Mouse (Mus musculus) small intestine, adult 2 months (tissue): ENCODE data around the gene Lemd1.

Source experiments
- CTCF ChIP-seq: fragments of 200-500 bp; IDR thresholded peaks from 2 replicates; pipeline ENCODE4 v1.5.1; 2012; ENCODE audit warnings: low read depth, mild to moderate bottlenecking, control low read depth, inconsistent platforms, low read length, moderate library complexity, mixed read lengths; ENCODE audit not compliant: insufficient replicate concordance, insufficient read length; ENCODE audit errors: extremely low read depth
- POLR2A ChIP-seq: fragments of 200-500 bp; IDR thresholded peaks from 2 replicates; pipeline ENCODE4 v1.6.1; 2012; ENCODE audit warnings: low read depth, mild to moderate bottlenecking, control low read depth, inconsistent platforms, low read length, moderate library complexity

DNA sequence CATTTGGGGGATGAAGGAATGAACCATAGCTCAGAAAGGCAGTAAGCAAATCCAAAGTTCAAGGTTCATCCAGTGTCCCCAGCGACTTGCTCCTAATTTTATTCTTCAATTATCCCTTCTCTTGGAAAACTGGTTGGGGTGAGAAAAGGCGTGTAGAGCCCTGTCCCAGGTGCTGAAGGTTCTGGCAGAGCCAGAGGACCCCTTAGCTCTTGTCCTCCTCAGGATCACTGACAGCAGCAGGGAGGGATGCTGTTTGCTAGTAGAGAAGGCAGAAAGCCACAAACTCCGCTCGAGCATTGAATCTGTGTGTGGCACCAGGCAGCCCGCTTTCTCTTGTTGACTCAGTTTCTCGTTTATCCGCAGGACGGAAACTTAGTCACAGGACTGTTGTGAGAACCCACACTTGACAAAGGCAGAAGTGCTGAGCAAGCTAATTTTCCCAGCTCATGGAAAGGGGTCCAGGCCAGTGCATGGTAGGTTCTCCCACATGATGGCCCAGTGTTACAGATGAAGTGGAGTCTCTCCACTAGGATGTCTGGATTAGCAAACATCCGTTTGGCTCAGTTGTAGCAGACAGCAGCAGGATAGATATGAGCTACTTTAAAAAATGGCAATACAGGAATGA lies 2.7 kb upstream of the Lemd1 start:
- no peak for TF ChIP-seq CTCF
- no peak for TF ChIP-seq POLR2A
